Mouse (Mus musculus) brain, embryonic 18.5 days (tissue): ENCODE measurements around the gene Inka2.
A peak's percentile ranks its signal among the peaks of the same experiment; 100 is the strongest.

Experiments
- DNase-seq: peaks from one replicate; pipeline ENCODE4 v3.0.0-alpha.2; 2012; ENCODE audit warnings: low read depth, low spot score

Inka2 gene

DNA sequence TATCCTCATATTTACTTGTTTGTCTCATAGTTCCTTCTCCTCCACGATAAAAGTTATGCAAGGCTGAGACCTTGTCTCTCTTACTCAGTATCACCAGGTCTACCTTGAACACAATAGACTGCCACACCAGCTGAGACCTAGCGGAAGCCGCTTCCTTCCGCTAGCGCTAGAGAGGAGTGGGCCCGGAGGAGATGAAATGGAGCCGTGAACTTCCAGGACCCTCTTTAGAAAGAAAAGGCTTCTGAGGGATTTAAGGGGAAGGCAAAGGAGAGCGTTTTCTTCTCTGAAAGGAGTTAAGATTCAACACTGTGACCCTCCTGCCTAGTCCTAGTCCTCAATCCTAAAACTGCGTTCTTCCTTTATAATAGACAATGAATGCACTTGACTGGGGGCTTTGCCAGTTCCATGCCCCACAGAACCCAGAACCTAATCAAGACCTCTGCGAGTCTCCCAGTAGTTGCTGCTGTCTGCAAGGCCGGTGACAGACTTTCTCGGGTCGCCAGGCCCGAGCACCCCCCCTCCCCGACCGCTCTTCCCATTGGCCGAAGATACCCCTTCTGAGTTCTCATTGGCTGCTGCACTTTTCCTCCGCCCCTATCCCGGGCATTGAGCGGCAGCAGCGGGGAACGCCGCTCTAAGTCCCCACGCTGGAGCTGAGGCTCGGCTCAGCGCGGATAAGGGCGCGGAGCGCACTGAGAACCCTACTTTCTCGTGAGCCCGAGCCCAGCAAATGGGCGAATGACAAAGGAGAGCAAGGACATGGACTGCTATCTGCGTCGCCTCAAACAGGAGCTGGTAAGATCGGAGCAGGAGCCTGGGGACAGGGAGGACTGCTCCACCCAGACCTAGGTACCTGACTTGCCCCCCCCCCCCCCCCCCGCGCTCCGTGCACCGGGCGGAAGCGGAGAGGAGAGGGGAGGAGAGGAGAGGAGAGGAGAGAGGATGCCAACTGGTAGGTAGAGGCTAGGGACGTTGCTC is at the start of gene Inka2:
Gene Inka2, plus strand, starts transcription at position 569 of the 978 bp plus-strand sequence.
- DNase-seq, result peak; percentile 62

- no peak for DNase-seq
Observed at GRCm38 (mm10) chr3:105655031-105655585, 49.3 kb upstream of the Inka2 start.

GRCm38 (mm10) chr3:105660530-105660929 is 43.9 kb upstream of the Inka2 start:
- DNase-seq, result no peak

GRCm38 (mm10) chr3:105663043-105663442 is 41.4 kb upstream of the Inka2 start:
- no peak for DNase-seq

GRCm38 (mm10) chr3:105665105-105665765 is 39.2 kb upstream of the Inka2 start:
- DNase-seq, result no peak

DNA sequence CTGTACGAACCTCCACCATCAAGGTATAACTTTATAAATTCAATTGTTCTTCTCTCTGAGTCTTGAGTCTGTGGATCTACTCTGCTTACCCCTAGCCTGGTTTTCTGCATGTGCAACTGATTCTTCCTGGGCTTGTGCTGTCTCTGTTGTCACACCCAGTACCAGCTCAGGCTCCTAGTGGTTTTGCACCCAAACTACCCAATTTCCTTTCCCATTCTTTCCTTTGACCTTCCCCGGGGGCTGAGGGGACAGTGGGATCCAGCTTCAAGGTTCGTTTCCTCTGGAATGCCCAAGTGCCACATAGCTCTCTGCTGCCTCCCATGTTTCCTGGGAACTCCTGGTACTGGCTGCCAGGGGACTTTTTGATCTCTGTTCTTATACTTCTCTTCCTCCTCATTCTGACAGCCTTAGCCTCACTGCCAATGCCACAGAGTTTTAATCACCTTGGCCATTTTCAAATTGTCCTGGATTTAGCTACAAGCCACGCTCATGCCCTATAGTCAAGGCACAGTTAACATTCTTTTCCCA is 37.3 kb upstream of the Inka2 start:
- DNase-seq, result no peak

DNA sequence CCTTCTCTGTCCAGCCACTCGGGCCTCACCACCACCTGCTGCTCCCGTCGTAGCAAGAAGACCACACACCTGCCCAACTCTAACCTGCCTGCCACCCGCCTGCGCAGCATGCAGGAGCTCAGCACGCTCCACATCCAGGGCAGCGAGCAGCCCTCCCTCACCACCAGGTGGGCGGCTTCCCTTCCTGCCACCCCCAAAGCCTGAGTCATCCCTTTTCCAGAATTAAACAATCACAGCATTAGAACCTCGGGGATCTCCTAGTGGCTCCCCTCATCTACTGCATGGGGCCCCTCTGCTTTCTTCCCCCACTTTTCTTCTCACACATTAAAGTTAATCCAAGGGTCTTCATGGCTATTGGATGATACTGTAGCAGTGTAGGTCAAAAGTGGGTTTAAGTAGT is 36.2 kb upstream of the Inka2 start:
- no peak for DNase-seq

- DNase-seq, result no peak
Observed at GRCm38 (mm10) chr3:105669776-105670175, 34.6 kb upstream of the Inka2 start.

- DNase-seq, result no peak
Observed at GRCm38 (mm10) chr3:105670801-105671200, 33.6 kb upstream of the Inka2 start.

DNA sequence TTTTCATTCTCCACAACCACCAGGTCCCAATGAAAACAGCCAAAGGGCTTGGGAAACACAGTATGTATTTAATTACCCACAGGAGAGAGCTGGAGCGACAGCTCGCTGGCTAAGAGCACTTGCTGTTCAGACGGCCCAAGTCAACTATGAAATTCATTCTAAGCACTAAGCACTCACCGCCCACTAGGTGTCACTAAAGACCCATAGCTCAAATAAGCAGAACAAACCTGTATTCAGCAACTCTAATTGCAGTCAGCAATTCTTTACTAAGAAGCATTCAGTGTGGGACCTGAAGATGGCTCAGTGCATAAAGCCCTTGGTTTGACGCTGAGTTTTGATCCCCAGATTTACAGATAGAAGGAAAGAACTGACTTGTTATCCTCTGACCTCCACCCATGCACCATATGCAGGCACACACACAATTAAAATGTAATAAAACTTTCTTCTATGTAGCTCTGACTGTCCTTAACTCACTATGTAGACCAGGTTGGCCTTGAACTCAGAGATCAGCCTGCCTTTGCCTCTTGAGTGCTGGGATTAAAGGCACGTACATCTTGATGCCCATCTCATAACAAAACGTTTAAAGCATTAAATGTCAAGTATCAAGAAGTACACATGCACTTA is 29.7 kb upstream of the Inka2 start:
- DNase-seq, result peak; percentile 70

DNA sequence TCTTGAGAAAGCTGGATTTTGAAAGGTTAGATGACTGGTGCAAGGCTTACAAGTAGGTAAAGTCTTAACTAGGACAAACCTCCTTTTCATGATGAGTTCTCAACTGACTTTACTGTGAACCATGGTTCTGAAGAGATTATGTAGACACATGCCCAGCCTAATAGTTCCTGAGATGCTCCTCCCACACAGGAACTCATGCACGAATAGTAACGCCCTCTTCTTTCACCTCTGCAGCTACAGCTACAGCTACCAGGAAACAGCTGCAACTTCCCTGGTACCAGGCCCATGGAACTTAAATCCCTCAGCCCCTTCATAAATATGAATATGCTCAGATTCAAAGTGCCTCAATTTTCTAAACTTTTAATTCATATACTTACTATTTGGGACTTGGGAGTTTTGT is 28.5 kb upstream of the Inka2 start:
- DNase-seq, result no peak

GRCm38 (mm10) chr3:105680346-105680745 is 24.1 kb upstream of the Inka2 start:
- DNase-seq, result no peak

DNA sequence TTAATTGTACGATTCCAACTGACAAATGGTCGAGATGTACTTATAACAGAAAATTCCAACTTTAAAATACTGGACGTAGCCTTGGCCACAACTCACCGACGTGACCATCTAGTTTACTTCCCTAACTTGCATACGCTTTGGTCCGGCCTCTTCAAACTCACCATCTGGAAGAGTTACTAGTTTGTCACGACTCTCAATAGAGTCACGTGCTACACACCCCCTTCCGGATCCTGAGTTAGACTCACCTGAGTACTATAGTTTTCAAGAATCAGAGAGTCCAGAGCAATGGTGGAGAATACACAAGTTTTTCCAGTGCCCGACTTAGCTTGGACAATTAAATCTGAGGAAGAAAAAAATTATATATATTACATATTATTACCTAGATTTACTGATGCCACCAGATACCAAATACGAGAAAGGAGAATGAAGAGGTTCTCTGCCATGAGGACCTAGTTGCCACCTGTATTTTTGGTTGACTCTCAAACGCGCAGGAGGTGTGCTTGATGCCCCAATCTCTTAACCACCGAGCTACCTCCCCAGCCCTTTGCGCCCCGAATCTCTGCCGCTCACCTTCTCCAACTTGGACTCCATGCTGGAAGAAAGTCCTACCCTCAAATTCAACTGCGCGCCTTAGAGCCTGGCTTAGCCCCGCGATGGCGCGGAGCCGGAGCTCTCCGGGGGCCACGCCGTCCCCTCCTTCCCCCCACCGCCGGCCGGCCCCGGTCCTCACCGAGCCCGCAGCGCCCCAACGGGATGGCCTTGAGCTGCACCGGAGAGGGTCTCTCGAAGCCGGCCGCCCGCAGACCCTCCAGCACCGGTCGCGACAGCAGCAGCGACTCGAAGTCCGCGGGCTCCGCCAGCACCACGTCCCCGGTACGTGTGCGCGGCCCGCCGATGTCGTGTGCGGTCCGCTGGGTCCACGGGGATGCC is 17.7 kb upstream of the Inka2 start:
- no peak for DNase-seq

- DNase-seq, result peak; percentile 97
Observed at GRCm38 (mm10) chr3:105687324-105688060, 16.9 kb upstream of the Inka2 start, which contains the start of gene Ddx20. Gene Ddx20 (minus strand): TSS chr3:105687574.

DNA sequence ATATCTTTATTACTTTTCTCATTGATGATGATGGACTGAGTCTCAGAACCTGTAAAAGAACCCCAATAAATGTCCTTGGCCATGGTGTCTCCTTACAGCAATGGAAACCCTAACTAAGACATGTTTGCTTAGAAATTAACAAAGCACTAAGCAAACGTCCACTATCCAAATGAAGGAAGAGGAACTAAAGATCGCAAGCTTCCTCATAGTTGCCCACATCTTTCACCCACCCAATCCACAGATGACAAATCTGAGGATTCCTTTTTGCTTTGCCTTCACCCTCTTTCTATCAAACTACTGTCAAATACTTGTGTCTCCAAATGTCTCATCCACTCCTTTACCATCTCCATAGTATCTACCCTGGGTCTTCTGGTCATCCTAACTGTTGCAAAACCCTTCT is 15.9 kb upstream of the Inka2 start:
- no peak for DNase-seq

GRCm38 (mm10) chr3:105693327-105694080 is 10.9 kb upstream of the Inka2 start:
- no peak for DNase-seq

DNA sequence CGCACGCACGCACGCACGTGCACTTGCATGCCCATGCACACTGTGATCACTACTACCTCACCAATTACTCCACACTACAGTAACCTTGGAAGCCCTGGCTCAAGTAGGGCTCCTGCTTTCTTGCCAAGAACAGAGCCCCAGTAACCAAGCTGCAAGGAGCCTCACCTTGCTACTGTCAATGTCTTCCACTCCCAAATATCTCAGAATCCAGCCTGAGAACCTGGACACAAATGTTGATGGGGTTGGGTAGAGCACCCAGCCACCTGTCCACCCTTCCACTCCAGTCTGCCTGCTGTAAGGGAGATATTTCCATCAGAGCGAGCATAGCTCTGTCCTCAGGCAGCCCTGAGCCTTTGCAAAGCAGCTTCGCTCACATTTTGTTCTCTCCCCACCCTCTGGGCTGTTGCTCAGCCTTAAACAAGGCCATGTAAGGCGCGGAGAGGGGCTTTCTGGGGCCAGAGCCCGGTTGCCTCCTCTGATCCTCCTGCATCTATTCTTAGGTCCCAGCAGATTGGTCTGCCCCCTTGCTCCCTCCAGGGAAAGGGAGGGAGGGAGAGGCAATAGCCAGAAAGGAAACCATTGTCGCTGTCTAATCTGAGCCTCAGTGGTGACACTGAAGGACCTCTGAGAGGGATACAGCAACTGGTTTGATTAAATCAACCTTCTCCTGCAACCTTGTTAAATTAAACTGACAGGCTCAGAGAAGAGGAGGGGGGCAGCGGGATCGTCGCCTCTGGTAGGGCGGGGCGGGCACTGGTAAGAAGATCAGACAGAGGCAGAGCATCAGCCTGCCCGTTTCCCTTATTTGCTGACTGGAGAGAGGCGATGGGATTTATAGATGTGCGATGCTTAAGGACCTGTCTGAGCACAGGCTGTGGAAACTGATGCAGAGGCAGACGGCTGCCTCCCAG is 8.7 kb upstream of the Inka2 start:
- no peak for DNase-seq
